Mouse (Mus musculus) ovary, postnatal 36 days (tissue): ENCODE results near the gene Haus4.

Source experiments
- DNase-seq: peaks from one replicate; pipeline ENCODE4 v3.0.0; 2022; ENCODE audit warnings: low spot score, mixed read lengths

Haus4 gene

DNA sequence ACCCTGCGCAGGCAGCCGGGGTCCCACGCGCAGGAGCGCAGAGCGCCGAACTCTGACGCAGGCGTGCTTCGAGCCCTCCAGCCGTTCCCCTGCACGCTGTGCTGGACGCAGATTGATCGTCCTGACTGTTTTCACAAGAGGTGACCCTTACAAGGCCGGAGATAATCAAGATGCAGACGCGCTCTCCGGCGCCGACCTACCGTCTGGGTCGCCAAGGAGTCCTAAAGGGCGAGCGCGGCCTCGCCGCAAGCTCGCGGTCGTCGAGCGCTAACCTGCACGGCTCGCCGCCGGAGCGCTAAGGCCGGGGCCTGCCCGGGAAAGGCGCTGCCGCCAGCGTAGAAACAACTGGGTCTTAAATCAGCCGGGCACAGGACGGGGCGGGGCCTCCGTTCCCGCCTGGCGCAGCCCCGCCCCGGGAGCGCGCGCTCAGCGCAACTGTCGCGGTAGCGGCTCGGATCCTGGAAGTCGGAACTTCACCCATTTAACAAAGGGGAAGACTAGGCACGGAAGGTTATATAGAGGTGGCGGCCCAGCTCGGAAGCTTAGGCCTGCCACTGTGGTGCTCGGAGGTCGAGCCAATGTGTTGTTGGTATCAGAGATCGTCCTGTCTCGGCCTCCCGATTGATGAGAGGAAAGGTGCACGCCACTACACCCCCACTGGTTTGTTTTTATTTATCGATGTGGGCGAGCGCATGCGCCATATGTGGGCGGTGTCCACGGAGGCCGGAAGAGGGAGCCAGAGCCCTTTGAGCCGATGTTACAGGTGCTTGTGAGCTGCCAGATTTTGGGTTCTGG, at the start of gene Haus4:
Gene Haus4 (minus strand): TSS at position 642 of the 795 bp plus-strand sequence.
- peak; percentile 86 for DNase-seq

DNA sequence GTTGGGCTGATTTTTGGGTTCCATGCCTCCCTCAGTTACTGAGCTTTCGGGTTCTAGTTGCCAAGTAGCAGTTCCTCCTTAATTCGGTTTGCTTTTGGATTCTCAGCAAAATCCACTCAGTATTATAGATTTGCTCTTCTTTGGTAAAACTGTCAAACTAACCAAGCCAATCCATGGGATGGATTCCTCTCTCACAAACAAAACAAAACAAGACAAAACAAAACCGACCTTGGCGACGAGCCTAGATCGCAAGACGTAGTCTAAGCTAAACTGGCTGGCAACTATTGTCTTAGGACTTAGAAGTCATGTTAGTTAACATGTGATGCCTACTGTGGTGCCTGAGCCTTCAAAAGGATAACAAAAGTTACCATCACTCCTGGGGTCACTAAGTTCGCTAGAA, 49.3 kb upstream of the Haus4 start:
- DNase-seq: no peak

DNA sequence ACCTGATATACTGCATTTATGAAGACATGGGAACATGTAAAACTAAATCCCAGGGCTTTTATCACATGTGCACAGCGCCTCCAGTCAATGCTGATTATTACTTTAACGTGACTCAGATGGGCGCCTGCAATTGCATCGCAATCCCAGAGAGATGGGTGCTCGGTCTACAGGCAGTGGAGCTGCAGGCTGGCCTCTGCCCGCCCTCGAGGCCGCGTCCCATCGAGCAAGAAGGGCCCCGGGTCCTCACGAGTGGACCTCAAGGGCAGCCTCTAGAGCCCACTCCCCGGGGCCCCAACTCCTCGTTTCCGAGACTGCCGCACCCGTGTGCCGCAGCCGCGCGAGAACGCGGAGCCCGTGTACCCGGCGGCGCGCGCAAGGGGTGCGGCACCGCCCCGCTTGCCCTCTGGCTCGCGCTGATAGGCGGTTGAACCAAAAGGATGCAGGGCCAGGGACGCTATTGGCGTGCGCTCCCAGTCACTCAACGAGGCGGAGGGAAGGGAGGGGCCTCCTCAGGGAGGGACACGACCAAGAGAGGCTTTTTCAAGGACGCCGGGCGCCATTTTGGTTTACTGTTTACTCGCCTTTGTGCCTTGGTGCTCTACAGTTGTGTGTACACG, 48.7 kb upstream of the Haus4 start:
- peak; percentile 93 for DNase-seq

DNA sequence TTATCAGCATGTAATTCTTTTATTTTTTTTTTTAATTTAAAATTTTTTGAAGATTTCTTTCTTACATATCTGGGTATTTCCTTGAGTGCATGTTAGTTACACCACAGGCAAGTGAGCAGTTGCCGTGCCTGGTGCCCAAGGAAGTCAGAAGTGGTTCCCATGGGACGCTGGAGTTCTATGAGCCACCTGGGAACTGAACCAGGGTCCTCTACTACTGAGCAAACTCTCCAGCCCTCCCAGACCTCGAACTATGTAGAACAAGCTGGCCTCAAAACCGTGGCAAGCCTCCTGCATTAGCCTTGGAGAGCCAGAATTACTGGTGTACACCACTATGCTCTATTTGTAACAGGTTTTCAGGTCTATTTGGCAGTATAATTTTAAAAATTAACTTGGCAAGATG, 48.2 kb upstream of the Haus4 start:
- no peak for DNase-seq

DNA sequence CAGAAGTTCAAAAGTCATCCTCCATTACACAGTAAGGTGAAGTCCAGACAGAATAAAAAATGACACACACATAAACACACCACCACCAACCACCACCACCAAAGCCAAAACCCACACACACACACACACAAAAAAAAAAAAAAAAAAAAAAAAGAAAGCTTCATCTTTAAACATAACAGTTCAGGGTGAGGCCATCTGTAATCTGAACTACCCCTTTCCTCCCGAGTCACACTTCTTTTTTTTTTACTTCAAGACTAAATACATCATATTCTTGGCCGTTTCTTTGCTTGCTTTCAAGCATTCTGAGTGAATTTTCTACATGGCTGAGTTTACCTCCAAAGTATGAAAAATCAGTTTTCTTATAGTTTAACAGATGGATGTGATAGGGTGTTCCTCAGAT, 47.2 kb upstream of the Haus4 start:
- DNase-seq: no peak

DNA sequence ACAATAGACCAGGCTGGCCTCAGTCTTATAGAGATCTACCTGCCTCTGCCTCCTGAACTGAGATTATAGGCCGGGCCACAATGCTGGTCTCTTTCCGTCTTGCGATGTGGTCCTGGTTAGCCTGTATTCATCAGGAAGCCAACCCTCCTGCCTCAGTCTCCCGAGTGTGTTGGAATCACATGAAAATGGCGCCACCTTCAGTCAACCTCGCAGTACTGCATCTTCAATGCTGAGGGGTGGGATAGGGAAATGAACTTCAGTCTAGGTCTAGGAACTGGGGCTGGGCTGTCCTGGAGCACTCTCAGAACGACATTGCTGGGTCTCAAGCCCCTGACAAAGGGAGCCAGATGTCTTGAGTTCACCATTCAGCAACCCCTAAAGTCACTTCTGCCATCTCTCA, 42.7 kb upstream of the Haus4 start:
- no peak for DNase-seq

DNA sequence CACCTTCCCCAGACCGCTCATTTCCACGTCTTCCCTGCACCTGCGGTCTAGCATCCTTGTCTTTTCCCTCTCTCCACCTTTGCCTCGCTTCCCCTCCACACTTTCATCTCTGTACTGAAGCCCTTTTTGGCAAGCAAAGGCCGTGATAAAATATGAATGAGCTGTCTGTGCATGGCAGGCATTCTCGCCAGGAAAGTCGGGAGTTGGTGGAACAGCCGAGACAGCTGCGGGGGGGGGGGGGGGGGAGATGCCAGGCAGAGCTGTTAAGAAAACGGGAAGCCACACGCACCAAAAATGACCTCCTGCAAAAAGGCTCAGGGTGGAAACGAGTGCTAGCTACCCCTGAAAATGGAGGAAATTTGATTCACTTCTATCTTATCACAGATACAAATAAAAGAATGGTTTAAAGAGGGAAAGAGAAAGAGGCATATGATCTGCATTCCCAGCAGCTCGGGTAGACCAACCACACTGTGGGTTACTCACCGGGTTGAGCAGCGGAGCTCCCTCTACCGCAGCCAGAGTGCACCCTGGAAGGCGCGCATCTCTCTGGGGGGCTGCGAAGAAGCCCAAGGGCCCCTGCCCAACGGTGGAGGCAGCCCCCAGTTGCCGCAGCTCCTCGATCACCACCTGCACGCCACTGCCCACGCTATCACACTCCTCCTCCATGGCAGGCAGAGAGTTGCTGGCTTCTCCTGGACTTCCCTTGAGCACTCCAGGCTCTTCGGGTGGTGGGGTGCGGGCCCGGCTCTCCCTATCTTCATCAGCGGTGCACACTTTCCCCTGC, 40.4 kb upstream of the Haus4 start:
- DNase-seq: no peak

DNA sequence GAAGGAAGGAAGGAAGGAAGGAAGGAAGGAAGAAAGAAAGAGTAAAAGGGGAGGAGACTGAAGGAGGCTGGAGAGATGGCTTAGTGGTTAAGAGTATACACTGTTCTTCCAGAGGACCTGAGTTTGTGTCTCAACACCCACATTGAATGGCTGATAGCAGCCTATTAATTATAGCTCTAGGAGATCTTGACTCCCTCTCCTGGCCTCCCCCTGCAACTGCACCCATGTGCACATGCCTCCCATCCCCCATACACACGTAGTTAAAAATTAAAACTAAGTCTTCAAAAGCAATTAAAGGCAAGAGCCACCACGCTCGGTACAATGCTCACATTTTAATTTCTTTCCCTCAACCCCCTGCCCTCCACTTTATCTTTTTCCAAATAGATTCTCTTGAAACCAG, 39.6 kb upstream of the Haus4 start:
- DNase-seq: no peak

DNA sequence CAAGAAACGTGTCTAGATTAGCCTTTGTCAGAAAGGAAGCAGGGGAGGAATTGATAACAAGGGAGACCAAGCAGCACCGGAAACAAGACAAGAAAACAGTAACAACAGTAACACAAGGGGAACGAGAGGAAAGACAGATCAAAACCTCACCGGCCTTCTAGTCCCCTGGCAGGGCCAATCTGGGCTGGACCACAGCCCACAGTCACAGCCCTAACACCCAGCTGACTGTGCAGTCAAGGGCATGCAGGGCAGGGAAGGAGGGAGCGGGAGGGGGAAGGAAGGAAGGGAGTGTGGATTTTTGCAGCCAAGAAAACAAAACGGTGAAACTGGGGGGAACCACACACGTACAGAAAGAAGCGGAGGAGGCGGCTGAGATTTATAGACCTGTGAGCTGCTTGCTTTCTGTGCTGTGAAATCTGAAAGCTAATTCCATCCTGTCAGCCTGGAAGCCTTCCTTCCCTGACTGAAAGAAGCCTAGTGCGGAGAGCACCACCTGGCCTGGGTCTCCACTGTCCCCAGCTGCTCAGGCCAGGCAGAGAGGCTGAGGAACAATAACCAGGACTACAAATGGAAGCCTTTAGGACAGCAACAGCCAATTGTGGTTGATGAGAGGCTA, 38.0 kb upstream of the Haus4 start:
- peak; percentile 59 for DNase-seq

DNA sequence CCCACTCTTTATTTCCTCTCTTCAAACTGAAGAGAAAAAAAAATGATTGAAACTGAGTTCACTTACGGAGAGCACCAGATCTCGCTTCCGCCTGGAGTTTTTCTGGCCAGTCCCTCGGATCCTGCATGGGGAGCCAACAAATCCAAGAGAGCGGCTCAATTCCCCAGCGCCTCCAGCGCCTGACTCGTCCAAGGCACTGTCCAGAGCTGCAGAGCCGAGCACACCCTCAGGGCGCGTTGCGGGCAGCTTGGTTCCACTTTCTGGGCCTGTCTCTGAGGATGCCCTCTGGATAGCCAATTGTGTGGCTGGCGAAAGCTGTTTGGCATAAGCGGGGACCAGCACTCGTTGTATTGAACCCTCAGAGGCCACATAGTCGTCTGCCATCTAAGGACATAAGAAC, 36.6 kb upstream of the Haus4 start:
- DNase-seq: no peak

DNA sequence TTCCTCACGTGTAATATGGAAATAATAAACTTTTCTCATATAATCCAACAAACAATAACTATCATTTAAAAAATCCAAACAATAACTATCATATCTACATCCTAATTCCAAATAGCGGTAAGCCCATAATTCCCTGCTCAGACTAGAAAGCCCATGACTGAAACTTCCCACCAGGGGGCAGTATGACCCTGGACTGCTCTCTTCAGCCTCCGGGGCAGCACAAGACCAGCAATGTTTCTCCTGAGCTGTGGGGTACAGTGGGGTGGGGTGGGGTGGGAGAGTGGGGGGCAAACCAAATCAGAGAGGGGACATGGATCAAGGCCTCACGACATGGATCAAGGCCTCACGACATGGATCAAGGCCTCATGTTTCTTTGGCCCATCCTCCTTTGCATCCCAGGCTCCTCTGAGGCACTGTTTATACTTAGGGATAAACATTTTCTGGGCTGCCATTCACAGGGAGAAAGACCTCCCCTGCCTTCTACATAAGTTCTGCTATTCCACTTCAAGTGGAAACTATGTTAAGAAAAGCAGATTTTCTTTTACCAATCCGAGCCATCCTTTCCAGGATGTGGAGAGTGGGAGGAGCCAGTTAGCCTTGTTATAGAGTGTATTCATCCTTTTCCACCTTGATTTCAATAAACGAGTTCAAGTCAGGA, 29.4 kb upstream of the Haus4 start:
- peak; percentile 62 for DNase-seq

DNA sequence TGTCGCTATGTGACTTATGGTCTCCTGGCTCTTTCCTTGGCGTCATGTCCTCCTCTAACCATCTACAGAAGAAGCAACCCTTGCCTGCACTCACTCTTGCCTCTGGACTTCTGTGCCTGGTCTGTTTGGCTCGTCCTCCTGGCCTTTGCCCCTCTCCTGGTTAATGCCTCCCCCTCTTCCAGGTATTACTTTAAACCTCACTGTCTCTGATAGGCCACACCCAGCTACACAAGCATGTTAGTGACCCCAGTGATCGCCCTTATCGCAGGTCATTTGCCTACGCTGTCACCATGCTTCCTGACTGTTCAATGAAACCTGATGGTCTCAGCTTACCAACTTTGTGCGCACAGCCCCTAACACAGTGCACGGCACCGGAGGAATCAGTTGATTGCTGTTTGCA, 28.1 kb upstream of the Haus4 start:
- DNase-seq: no peak

DNA sequence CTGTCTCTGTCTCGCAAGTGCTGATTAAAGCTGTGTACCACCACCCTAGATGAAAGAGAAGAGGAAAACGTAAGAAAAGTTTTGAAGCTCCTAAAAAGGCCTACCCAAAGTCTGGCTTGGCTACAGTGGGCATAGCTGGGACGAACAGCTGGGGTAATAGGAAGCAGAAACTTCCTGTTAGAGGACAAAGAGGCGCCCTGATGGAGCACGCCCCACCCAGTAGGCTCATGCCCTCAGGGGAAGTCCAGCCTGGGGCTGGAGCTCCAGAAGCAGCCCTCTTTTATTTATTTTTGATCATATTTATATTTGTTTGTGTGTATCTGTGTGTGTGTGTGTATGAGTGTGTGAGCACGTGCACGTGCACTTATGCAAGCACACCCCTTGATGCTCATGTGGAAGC, 25.2 kb upstream of the Haus4 start:
- no peak for DNase-seq

DNA sequence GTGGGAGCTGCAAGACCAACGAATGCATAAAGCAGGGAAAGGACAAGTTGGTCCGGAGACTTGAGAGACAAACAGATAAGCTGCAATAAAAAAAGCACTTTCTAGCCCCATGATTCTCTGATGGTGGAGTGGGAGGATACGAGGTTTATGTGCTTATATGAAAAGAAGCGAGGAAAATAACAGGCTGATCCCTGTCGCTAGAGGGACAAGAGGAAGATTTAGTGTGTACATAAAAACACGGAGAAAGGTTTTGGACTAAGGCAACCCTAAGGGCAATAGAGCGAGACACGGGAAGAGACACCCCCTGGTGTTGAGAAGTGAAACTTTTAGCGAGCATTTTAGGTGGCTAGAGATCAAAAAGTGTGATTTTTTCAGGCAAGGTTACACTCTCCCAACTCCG, 23.6 kb upstream of the Haus4 start:
- no peak for DNase-seq

DNA sequence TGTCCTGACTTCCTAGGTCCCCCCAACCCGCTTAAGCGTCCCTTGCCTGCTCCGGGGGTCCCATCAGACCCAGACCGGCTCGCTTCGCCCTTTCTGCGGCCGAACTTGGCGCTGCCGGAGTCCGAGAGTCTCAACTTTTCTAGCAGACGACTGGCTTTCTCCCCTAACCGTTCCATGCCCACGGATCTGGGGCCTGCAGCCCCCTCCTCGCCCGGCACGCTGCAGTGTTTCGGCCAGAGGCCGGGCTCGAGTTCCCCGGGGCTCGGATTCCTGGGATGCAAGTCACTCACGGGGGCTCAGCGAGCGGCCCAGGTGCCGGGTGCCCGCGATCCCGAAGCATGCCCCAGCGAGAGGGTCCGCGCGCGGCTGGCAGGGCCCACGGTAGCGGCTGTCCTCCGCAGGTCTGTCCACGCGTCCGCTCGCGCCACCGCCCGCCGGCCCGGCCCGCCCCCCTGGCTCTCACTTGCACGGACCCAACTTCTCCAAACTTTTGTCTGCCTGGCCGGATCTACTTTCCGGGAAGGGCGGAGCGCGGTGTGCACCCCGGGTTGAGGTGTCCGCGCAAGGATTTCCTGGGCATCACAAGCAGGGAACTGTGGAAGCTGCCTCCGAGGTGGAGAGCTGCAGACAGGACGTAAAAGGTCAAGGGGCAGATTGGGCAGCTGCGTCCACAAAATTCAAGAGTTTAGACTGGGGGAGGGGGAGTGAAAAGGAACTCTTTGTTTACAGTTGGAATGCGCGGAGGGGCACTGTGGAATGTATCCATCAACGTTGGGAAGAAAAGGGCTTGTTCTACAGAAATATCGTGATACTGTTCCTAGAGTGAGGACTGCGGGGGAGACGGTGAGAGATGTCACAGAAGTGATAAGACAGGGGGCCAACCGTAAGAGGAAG, 22.9 kb upstream of the Haus4 start, which contains the start of gene Ajuba:
Gene Ajuba (minus strand): TSS at position 470 of the 894 bp plus-strand sequence.
- peak; percentile 91 for DNase-seq

DNA sequence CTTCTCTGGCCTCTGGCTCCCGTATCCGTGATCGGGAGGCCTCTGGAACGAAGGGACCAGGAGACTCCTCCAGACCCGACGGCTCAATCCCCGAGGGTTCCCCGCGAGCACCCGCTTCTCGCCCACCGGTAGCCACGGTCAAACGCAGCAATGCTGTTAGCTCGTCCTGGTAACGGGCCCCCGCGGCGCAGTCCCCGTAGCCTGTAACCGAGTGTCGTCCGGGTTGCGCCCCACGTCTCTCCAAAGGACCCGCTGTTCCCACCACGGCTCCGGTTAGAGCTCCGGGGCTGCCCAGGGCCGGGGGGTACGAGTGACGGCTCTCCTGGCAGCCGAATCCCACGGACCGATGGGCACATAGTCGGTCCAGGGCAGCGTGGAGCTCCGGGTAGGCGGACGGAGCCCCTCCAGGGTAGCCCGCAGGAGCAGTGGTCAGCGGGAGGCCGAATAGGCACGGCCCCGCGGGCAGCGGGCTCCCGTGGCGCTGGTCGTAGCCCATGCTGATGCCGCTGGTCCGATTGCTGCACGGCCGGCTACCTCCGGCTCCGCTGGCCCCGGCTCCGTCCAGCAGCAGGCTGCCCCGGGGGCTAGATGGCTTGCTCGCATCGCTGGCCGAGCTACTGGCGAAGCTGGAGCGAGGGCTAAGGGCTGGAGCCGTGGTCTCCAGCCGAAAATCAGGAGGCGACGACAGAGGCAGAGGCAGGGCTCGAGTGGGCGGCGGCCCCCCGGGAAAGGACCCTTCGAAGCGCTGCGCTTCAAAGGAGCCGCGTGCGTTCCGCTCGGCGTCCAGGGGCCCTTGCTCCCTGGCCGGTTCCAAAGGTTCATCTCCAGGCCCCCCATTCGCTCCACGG, 22.0 kb upstream of the Haus4 start:
- peak; percentile 59 for DNase-seq

DNA sequence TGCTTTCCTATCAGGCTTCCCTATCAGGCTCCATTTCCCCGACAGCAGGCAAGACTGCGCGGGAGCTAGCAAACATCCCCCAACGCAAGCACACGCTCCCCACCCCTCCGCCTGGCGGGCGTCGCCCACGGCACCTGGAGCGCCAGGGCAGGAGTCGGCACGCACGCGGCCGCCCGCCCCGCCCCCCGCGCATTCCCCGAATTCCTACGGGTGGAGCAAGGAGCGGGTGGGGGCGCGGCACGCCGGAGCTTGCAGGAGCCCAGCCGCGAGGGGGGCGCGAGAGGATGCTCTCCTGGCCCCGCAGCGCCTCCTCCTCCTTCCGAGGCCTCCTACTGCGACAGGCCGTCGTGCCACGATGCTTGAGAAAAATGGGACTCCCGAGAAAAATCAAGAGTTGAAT, 21.2 kb upstream of the Haus4 start:
- DNase-seq: peak; percentile 83

DNA sequence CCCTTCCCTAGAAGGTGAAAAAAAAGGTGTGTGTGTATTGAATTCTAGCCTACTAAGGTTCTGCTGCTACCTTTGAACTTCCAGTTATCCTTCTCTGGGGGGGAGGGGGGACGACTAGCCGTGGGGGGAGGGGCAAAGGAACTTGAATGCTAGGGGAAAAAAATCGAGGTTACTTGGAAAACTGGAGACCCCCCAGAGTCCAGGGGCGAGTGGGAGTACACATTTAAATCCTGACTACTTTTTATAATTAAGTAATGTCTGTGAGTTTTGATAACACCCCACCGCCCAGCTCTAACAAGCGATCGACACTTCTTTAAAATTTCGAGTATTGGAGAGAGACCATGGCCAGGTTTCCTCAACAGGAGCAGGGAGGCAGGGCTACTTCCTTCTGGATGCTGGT, 20.6 kb upstream of the Haus4 start:
- no peak for DNase-seq

DNA sequence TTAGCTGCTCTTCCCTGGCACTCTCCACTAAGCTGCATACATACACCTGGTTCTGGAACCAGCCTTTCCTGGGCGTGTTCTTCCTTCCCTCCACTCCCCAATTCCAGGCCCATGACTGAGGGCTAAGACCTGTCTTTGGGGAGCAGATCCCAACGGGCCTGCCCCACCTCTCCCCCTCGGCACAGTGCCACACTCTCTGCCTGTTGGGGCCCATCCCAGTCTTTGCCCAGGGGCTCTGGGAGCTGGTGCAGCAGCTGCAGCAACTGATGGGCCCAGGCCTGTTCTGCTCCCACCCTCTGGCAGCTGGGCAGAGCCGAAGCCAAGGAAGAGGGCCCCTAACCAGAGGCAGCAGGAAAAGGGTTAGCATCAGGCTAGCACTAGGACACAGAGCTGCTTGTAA, 19.8 kb upstream of the Haus4 start:
- no peak for DNase-seq
